Mouse (Mus musculus): ENCODE measurements around the gene Slc4a3.

GRCm38 (mm10) chr1:75530546-75530945 is 15.5 kb upstream of the Slc4a3 start:
- TF ChIP-seq GATA1 (IDR thresholded peaks at IDR 0.05; ENCODE audit: borderline replicate concordance, low read length) (no peak), FLI1 (IDR thresholded peaks at IDR 0.05; ENCODE audit: low read length) (no peak)
